ENCODE assay signal across 8 mouse cellular contexts in the genomic region with DNA sequence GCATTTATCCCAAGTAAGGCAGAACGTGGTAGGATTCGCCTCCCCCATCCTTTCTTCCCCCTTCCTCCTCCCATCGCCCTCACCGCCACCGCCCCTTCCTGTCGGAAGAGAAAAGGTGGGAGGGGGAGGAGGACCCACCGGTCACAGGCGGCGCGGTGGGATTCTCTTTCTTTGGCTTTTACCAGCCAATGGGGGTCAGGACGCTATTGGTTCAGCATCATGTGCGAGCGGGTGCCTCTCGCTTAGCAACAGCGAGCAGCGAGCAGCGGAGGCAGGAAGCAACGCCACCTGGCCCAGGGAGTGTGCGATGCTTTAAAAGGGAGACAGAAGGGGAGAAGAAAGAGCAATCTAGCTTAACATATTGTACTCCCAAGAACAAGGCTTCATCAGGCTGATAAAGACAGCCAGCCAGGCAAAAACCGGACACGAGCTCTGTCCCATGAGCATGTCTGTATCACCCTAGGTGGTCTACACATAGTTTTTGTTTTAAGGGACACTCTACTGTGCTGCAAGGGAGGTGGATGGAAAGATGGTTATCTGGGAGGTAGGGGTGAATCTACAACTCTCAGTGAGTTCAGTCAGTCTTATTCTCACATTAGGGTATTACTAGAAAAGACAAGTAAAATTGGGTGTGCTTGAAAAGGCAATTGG.
DNase-seq lines count a peak whose midpoint lies in the region; ATAC-seq and TF ChIP-seq lines count a peak whose summit lies in the region.

No protein-coding gene starts in this region.

- H3K4me3 ChIP-seq in embryonic facial prominence, embryonic 15.5 days (replicated peaks): peak overlapping the region; percentile 47
- H3K4me3 ChIP-seq in liver, postnatal 0 days (ENCODE audit: low read depth, low read length): peak overlapping the region; percentile 56

- no peak for TF ChIP-seq EP300 in liver, postnatal 0 days (IDR thresholded peaks at IDR 0.05; ENCODE audit: low read depth)

- peak overlapping the region; percentile 80 for H3K4me2 ChIP-seq in embryonic facial prominence, embryonic 15.5 days (replicated peaks)
- H3K4me2 ChIP-seq in liver, postnatal 0 days (ENCODE audit: low read depth, low read length): peak overlapping the region; percentile 94

- ATAC-seq in embryonic facial prominence, embryonic 15.5 days (ENCODE audit: insufficient number of reproducible peaks, low FRiP score, low TSS enrichment, low read depth): peak; percentile 74
- peak; percentile 40; the same call in 1 of the 2 replicates for ATAC-seq in liver, postnatal 0 days
- peak; percentile 78 for ATAC-seq in neutrophil, adult 5-6 weeks (ENCODE audit: extremely low read depth, insufficient number of reproducible peaks, low FRiP score, poor library complexity, severe bottlenecking)

- intact Hi-C loops in heart, postnatal 25 days (cut with DNase I): loop anchor here (5.0 to 10.0 kb wide), 2 partner anchors 95 to 187 kb away; no protein-coding TSS in a partner anchor

- H3K27ac ChIP-seq in embryonic facial prominence, embryonic 15.5 days (replicated peaks): peak overlapping the region; percentile 58; the same call in 1 of the 2 replicates
- peak overlapping the region; percentile 44; the same call in 1 of the 2 replicates for H3K27ac ChIP-seq in liver, postnatal 0 days (ENCODE audit: low read depth)

- H3K27me3 ChIP-seq in embryonic facial prominence, embryonic 15.5 days: no peaks in the 10 kb centered on the region
- H3K27me3 ChIP-seq in liver, postnatal 0 days (ENCODE audit: insufficient read depth, low read length): no peaks in the 10 kb centered on the region

- H3K9ac ChIP-seq in embryonic facial prominence, embryonic 15.5 days: peak overlapping the region; percentile 26
- peak overlapping the region; percentile 57 for H3K9ac ChIP-seq in liver, postnatal 0 days (replicated peaks)

- peaks cover 17% of the 10 kb centered on the region for H3K4me1 ChIP-seq in embryonic facial prominence, embryonic 15.5 days
- H3K4me1 ChIP-seq in liver, postnatal 0 days (ENCODE audit: insufficient read depth): peaks cover 17% of the 10 kb centered on the region

- WGBS in embryonic facial prominence, embryonic 15.5 days: 0% methylated on average over 21 of the region's 21 CpGs
- 1% methylated on average over 18 of the region's 21 CpGs for WGBS in liver, postnatal 0 days (ENCODE audit: insufficient replicate concordance)

- no peaks in the 10 kb centered on the region for H3K9me3 ChIP-seq in embryonic facial prominence, embryonic 15.5 days (replicated peaks)
- no peaks in the 10 kb centered on the region for H3K9me3 ChIP-seq in liver, postnatal 0 days (ENCODE audit: low read length)

- DNase-seq in CD4-positive, CD25-positive, alpha-beta regulatory T cell, adult 2 months (ENCODE audit: low read depth, low spot score): peak; percentile 82
- peak; percentile 51 to 55 for DNase-seq in adrenal gland, postnatal 36 days
- peak; percentile 6 for DNase-seq in heart, postnatal 25 days (ENCODE audit: low spot score)
- peak; percentile 81 to 87 for DNase-seq in layer of hippocampus, adult 18-20 months (ENCODE audit: low spot score in 2 of 2)
- DNase-seq in liver, postnatal 0 days: peak; percentile 55
- peak; percentile 92 for DNase-seq in thymus, postnatal 0 days (ENCODE audit: low spot score)

- peak; percentile 37 for TF ChIP-seq CTCF in liver, postnatal 0 days (IDR thresholded peaks at IDR 0.05; ENCODE audit: low read depth)

- H3K36me3 ChIP-seq in embryonic facial prominence, embryonic 15.5 days: no peaks in the 10 kb centered on the region
- no peaks in the 10 kb centered on the region for H3K36me3 ChIP-seq in liver, postnatal 0 days (replicated peaks; ENCODE audit: insufficient read depth, low read length)

Comparison
In these comparisons a context has a peak if more than half of its experiments do, and no peak if none do; other contexts are left out.
1. Peak in every context shown above with its lines: DNase-seq, ATAC-seq, H3K4me3 ChIP-seq and H3K27ac ChIP-seq.
2. DNase-seq: peak in every context shown above with its lines; median percentile 92 in thymus, postnatal 0 days; 84 in layer of hippocampus, adult 18-20 months; 82 in CD4-positive, CD25-positive, alpha-beta regulatory T cell, adult 2 months; 55 in liver, postnatal 0 days; 53 in adrenal gland, postnatal 36 days; 6 in heart, postnatal 25 days.